Mouse (Mus musculus): Measurements from ENCODE around the gene Klhl36. TPM values are rescaled to one million over a fixed set of nuclear protein-coding genes. Genes with fewer than 3 reads are reported as not detected.
A peak's percentile ranks its signal among the peaks of the same experiment; 100 is the strongest.

The Klhl36 gene
- polyA plus RNA-seq, 1 experiment = 16.2 TPM

GRCm38 (mm10) chr8:119853521-119853920 lies 8.5 kb upstream of the Klhl36 start:
- no peak for DNase-seq (ENCODE audit: low read depth)
- TF ChIP-seq CTCF (IDR thresholded peaks at IDR 0.05; ENCODE audit: borderline replicate concordance, extremely low read depth, insufficient read depth, insufficient read length) (no peak), POLR2A (IDR thresholded peaks at IDR 0.05; ENCODE audit: borderline replicate concordance, extremely low read depth, insufficient read depth, insufficient read length, poor library complexity, severe bottlenecking) (no peak)

- no peak for TF ChIP-seq CTCF (IDR thresholded peaks at IDR 0.05; ENCODE audit: borderline replicate concordance, extremely low read depth, insufficient read depth, insufficient read length)
- no peak for TF ChIP-seq POLR2A (IDR thresholded peaks at IDR 0.05; ENCODE audit: borderline replicate concordance, extremely low read depth, insufficient read depth, insufficient read length, poor library complexity, severe bottlenecking)
Measured at GRCm38 (mm10) chr8:119854035-119854434, 8.0 kb upstream of the Klhl36 start.

GRCm38 (mm10) chr8:119855656-119856055 lies 6.4 kb upstream of the Klhl36 start:
- TF ChIP-seq CTCF (IDR thresholded peaks at IDR 0.05; ENCODE audit: borderline replicate concordance, extremely low read depth, insufficient read depth, insufficient read length) (no peak), POLR2A (IDR thresholded peaks at IDR 0.05; ENCODE audit: borderline replicate concordance, extremely low read depth, insufficient read depth, insufficient read length, poor library complexity, severe bottlenecking) (no peak)
- DNase-seq (ENCODE audit: low read depth) = no peak

More at GRCm38 (mm10) chr8:119854035-119854434, 8.0 kb upstream of the Klhl36 start:
- DNase-seq (ENCODE audit: low read depth) = no peak

- DNase-seq (ENCODE audit: low read depth) = no peak
- TF ChIP-seq POLR2A (IDR thresholded peaks at IDR 0.05; ENCODE audit: borderline replicate concordance, extremely low read depth, insufficient read depth, insufficient read length, poor library complexity, severe bottlenecking) = no peak
- TF ChIP-seq CTCF (IDR thresholded peaks at IDR 0.05; ENCODE audit: borderline replicate concordance, extremely low read depth, insufficient read depth, insufficient read length) = no peak
Measured at GRCm38 (mm10) chr8:119857767-119858166, 4.3 kb upstream of the Klhl36 start.

GRCm38 (mm10) chr8:119862390-119862734 lies 296 bp downstream of the Klhl36 start:
- DNase-seq (ENCODE audit: low read depth) = no peak
- no peak for TF ChIP-seq POLR2A (IDR thresholded peaks at IDR 0.05; ENCODE audit: borderline replicate concordance, extremely low read depth, insufficient read depth, insufficient read length, poor library complexity, severe bottlenecking)

GRCm38 (mm10) chr8:119862749-119863148 lies 683 bp downstream of the Klhl36 start:
- DNase-seq (ENCODE audit: low read depth) = peak; percentile 32
- no peak for TF ChIP-seq POLR2A (IDR thresholded peaks at IDR 0.05; ENCODE audit: borderline replicate concordance, extremely low read depth, insufficient read depth, insufficient read length, poor library complexity, severe bottlenecking)
- TF ChIP-seq CTCF (IDR thresholded peaks at IDR 0.05; ENCODE audit: borderline replicate concordance, extremely low read depth, insufficient read depth, insufficient read length) = no peak

GRCm38 (mm10) chr8:119869616-119870015 lies 7.5 kb downstream of the Klhl36 start:
- no peak for DNase-seq (ENCODE audit: low read depth)
- TF ChIP-seq CTCF (IDR thresholded peaks at IDR 0.05; ENCODE audit: borderline replicate concordance, extremely low read depth, insufficient read depth, insufficient read length) = no peak
- TF ChIP-seq POLR2A (IDR thresholded peaks at IDR 0.05; ENCODE audit: borderline replicate concordance, extremely low read depth, insufficient read depth, insufficient read length, poor library complexity, severe bottlenecking) = no peak

- DNase-seq (ENCODE audit: low read depth) = no peak
- TF ChIP-seq POLR2A (IDR thresholded peaks at IDR 0.05; ENCODE audit: borderline replicate concordance, extremely low read depth, insufficient read depth, insufficient read length, poor library complexity, severe bottlenecking) (no peak), CTCF (IDR thresholded peaks at IDR 0.05; ENCODE audit: borderline replicate concordance, extremely low read depth, insufficient read depth, insufficient read length) (no peak)
Measured at GRCm38 (mm10) chr8:119873181-119873580, 11.1 kb downstream of the Klhl36 start.

GRCm38 (mm10) chr8:119881301-119881700 lies 19.2 kb downstream of the Klhl36 start:
- TF ChIP-seq CTCF (IDR thresholded peaks at IDR 0.05; ENCODE audit: borderline replicate concordance, extremely low read depth, insufficient read depth, insufficient read length) = no peak
- no peak for TF ChIP-seq POLR2A (IDR thresholded peaks at IDR 0.05; ENCODE audit: borderline replicate concordance, extremely low read depth, insufficient read depth, insufficient read length, poor library complexity, severe bottlenecking)
- DNase-seq (ENCODE audit: low read depth) = no peak

- no peak for DNase-seq (ENCODE audit: low read depth)
- TF ChIP-seq POLR2A (IDR thresholded peaks at IDR 0.05; ENCODE audit: borderline replicate concordance, extremely low read depth, insufficient read depth, insufficient read length, poor library complexity, severe bottlenecking) (no peak), CTCF (IDR thresholded peaks at IDR 0.05; ENCODE audit: borderline replicate concordance, extremely low read depth, insufficient read depth, insufficient read length) (no peak)
Measured at GRCm38 (mm10) chr8:119881917-119882316, 19.9 kb downstream of the Klhl36 start.

GRCm38 (mm10) chr8:119883281-119883680 lies 21.2 kb downstream of the Klhl36 start:
- TF ChIP-seq CTCF (IDR thresholded peaks at IDR 0.05; ENCODE audit: borderline replicate concordance, extremely low read depth, insufficient read depth, insufficient read length) (no peak), POLR2A (IDR thresholded peaks at IDR 0.05; ENCODE audit: borderline replicate concordance, extremely low read depth, insufficient read depth, insufficient read length, poor library complexity, severe bottlenecking) (no peak)
- no peak for DNase-seq (ENCODE audit: low read depth)

- peak; percentile 80 for DNase-seq (ENCODE audit: low read depth)
- TF ChIP-seq CTCF (IDR thresholded peaks at IDR 0.05; ENCODE audit: borderline replicate concordance, extremely low read depth, insufficient read depth, insufficient read length) = no peak
- TF ChIP-seq POLR2A (IDR thresholded peaks at IDR 0.05; ENCODE audit: borderline replicate concordance, extremely low read depth, insufficient read depth, insufficient read length, poor library complexity, severe bottlenecking) = no peak
Measured at GRCm38 (mm10) chr8:119885612-119886011, 23.5 kb downstream of the Klhl36 start.

- DNase-seq (ENCODE audit: low read depth) = no peak
- TF ChIP-seq POLR2A (IDR thresholded peaks at IDR 0.05; ENCODE audit: borderline replicate concordance, extremely low read depth, insufficient read depth, insufficient read length, poor library complexity, severe bottlenecking) (no peak), CTCF (IDR thresholded peaks at IDR 0.05; ENCODE audit: borderline replicate concordance, extremely low read depth, insufficient read depth, insufficient read length) (peak; percentile 64)
Measured at GRCm38 (mm10) chr8:119887130-119887529, 25.1 kb downstream of the Klhl36 start.

Data from brain, embryonic 14.5 days (tissue).